Mouse (Mus musculus) kidney, embryonic 14.5 days (tissue): ENCODE data around the gene Sag. TPM values are rescaled to one million over a fixed set of nuclear protein-coding genes. Genes with fewer than 3 reads are reported as not detected.

Experiments used
- ATAC-seq: fragments of 200-750 bp; cut with Nextera tagmentation; 2 replicates; pipeline ENCODE4 v1.8.0; 2017; ENCODE audit warnings: moderate number of reproducible peaks, mild to moderate bottlenecking, moderate TSS enrichment, moderate library complexity; ENCODE audit not compliant: low FRiP score, low TSS enrichment
- H3K27ac ChIP-seq: fragments of 300-500 bp; sonication (generic); 2 replicates; pipeline ENCODE4 v1.5.1; 2014; ENCODE audit warnings: low read depth, mild to moderate bottlenecking, low read length, moderate library complexity, mixed read lengths
- H3K27me3 ChIP-seq: fragments of 300-500 bp; sonication (generic); 2 replicates; pipeline ENCODE4 v1.6.1; 2014; ENCODE audit warnings: mild to moderate bottlenecking, low read length; ENCODE audit not compliant: control insufficient read depth, insufficient read depth
- H3K36me3 ChIP-seq: fragments of 300-500 bp; sonication (generic); 2 replicates; pipeline ENCODE4 v1.6.1; 2014; ENCODE audit warnings: low read length, mixed read lengths; ENCODE audit not compliant: control insufficient read depth, insufficient read depth
- H3K4me1 ChIP-seq: fragments of 300-500 bp; sonication (generic); 2 replicates; pipeline ENCODE4 v1.6.1; 2014; ENCODE audit warnings: low read length, mixed read lengths; ENCODE audit not compliant: control insufficient read depth, insufficient read depth
- H3K4me2 ChIP-seq: fragments of 300-500 bp; sonication (generic); replicated peaks from 2 replicates; pipeline ENCODE4 v1.6.1; 2014; ENCODE audit warnings: low read depth, mild to moderate bottlenecking, low read length
- H3K4me3 ChIP-seq: fragments of 300-500 bp; sonication (generic); 2 replicates; pipeline ENCODE4 v1.5.1; 2014; ENCODE audit warnings: mild to moderate bottlenecking, low read length
- H3K9ac ChIP-seq: fragments of 300-500 bp; sonication (generic); 2 replicates; pipeline ENCODE4 v1.6.1; 2014; ENCODE audit warnings: low read depth, mild to moderate bottlenecking, low read length, moderate library complexity
- H3K9me3 ChIP-seq: fragments of 300-500 bp; sonication (generic); 2 replicates; pipeline ENCODE4 v1.6.1; 2016; ENCODE audit warnings: low read length; ENCODE audit not compliant: control insufficient read depth
- WGBS: fragments of 180-500 bp; shearing (Covaris S2); extraction: QIAGEN DNeasy Blood & Tissue Kit; methylation state at CpG from one replicate; pipeline ENCODE4 v1.1.7; 2014; 5-methylcytosine and 5-hydroxymethylcytosine counted together
- polyA plus RNA-seq: library from polyadenylated mRNA; unstranded; fragments of >200 nt; fragmentation: Nextera tagmentation; extraction: Ambion mirVana; gene quantifications from 2 replicates; pipeline ENCODE4 v1.2.1, GENCODE M21; 2014

Sag gene
- polyA plus RNA-seq, 1 experiment from 2014 or later: 3.7 TPM

- Histone ChIP-seq H3K27ac (no peak overlapping the region), H3K9ac (no peak overlapping the region), H3K9me3 (no peaks in the 10 kb centered on the region), H3K4me1 (peaks cover 13% of the 10 kb centered on the region; the same call in 1 of the 2 replicates), H3K4me2 (no peak overlapping the region), H3K36me3 (no peaks in the 10 kb centered on the region), H3K27me3 (no peaks in the 10 kb centered on the region), H3K4me3 (no peak overlapping the region)
- 36% methylated on average over 4 of the region's 4 CpGs for WGBS
- ATAC-seq: no peak
Observed at GRCm38 (mm10) chr1:87847475-87848168, 44.1 kb downstream of the Sag start.

GRCm38 (mm10) chr1:87848237-87848996, 44.9 kb downstream of the Sag start:
- H3K27ac ChIP-seq: no peak overlapping the region
- peaks cover 13% of the 10 kb centered on the region; the same call in 1 of the 2 replicates for H3K4me1 ChIP-seq
- no peak overlapping the region for H3K9ac ChIP-seq
- no peaks in the 10 kb centered on the region for H3K36me3 ChIP-seq
- 21% methylated on average over 11 of the region's 11 CpGs for WGBS
- H3K4me3 ChIP-seq: no peak overlapping the region
- H3K27me3 ChIP-seq: no peaks in the 10 kb centered on the region
- H3K4me2 ChIP-seq: no peak overlapping the region
- ATAC-seq: no peak
- no peaks in the 10 kb centered on the region for H3K9me3 ChIP-seq

- no peak overlapping the region for H3K4me3 ChIP-seq
- H3K27ac ChIP-seq: no peak overlapping the region
- H3K36me3 ChIP-seq: no peaks in the 10 kb centered on the region
- no peak overlapping the region for H3K4me2 ChIP-seq
- H3K27me3 ChIP-seq: no peaks in the 10 kb centered on the region
- no peak overlapping the region for H3K9ac ChIP-seq
- H3K4me1 ChIP-seq: peaks cover 16% of the 10 kb centered on the region
- 71% methylated on average over 5 of the region's 5 CpGs for WGBS
- ATAC-seq: no peak
- H3K9me3 ChIP-seq: no peaks in the 10 kb centered on the region
Observed at GRCm38 (mm10) chr1:87849278-87849677, 45.8 kb downstream of the Sag start.

- no peak overlapping the region for H3K4me3 ChIP-seq
- no peak overlapping the region for H3K27ac ChIP-seq
- no peak for ATAC-seq
- H3K27me3 ChIP-seq: no peaks in the 10 kb centered on the region
- H3K9ac ChIP-seq: no peak overlapping the region
- WGBS: 76% methylated on average over 3 of the region's 3 CpGs
- H3K4me1 ChIP-seq: peaks cover 27% of the 10 kb centered on the region
- no peak overlapping the region for H3K4me2 ChIP-seq
- no peaks in the 10 kb centered on the region for H3K9me3 ChIP-seq
- H3K36me3 ChIP-seq: no peaks in the 10 kb centered on the region
Observed at GRCm38 (mm10) chr1:87851344-87851743, 47.9 kb downstream of the Sag start.

- H3K36me3 ChIP-seq: no peaks in the 10 kb centered on the region
- 48% methylated on average over 5 of the region's 5 CpGs for WGBS
- no peaks in the 10 kb centered on the region for H3K9me3 ChIP-seq
- no peak for ATAC-seq
- 0 out of 2 replicates have a peak overlapping the region, but pooled peaks have one; percentile 95 for H3K9ac ChIP-seq
- peak overlapping the region; percentile 93; the same call in 1 of the 2 replicates for H3K4me3 ChIP-seq
- no peaks in the 10 kb centered on the region for H3K27me3 ChIP-seq
- peak overlapping the region; percentile 91 for H3K4me2 ChIP-seq
- peaks cover 23% of the 10 kb centered on the region for H3K4me1 ChIP-seq
- H3K27ac ChIP-seq: peak overlapping the region; percentile 38; the same call in 1 of the 2 replicates
Observed at GRCm38 (mm10) chr1:87852081-87852790, 48.8 kb downstream of the Sag start.

- peak within 1 kb of the TSS; percentile 91 for H3K4me2 ChIP-seq
- peak within 1 kb of the TSS; percentile 95 for H3K9ac ChIP-seq
- under 1% methylated on average over 51 of the region's 74 CpGs for WGBS
Observed at GRCm38 (mm10) chr1:87852892-87853600, 49.6 kb downstream of the Sag start, which contains the start of gene Dgkd. TSS of gene Dgkd (plus strand) at chr1:87853287.

GRCm38 (mm10) chr1:87853601-87854361, 50.3 kb downstream of the Sag start:
- Histone ChIP-seq H3K27me3 (no peaks in the 10 kb centered on the region), H3K36me3 (no peaks in the 10 kb centered on the region), H3K27ac (peak overlapping the region; percentile 56; the same call in 1 of the 2 replicates), H3K9me3 (no peaks in the 10 kb centered on the region), H3K4me2 (peak overlapping the region; percentile 91), H3K4me1 (peaks cover 17% of the 10 kb centered on the region), H3K9ac (peak overlapping the region; percentile 95), H3K4me3 (peak overlapping the region; percentile 93)
- under 1% methylated on average over 28 of the region's 48 CpGs for WGBS
- ATAC-seq: peak; percentile 58; the same call in 1 of the 2 replicates

More at GRCm38 (mm10) chr1:87852892-87853600, 49.6 kb downstream of the Sag start, which contains the start of gene Dgkd:
- Histone ChIP-seq H3K36me3 (no peaks in the 10 kb centered on the region), H3K27me3 (no peaks in the 10 kb centered on the region), H3K4me3 (peak within 1 kb of the TSS; percentile 93), H3K4me1 (peaks cover 23% of the 10 kb centered on the region), H3K9me3 (no peaks in the 10 kb centered on the region), H3K27ac (peak within 1 kb of the TSS; percentile 56; the same call in 1 of the 2 replicates)
- peak; percentile 97 for ATAC-seq

- H3K4me2 ChIP-seq: peak overlapping the region; percentile 91
- H3K9me3 ChIP-seq: no peaks in the 10 kb centered on the region
- H3K9ac ChIP-seq: peak overlapping the region; percentile 95
- WGBS: 11% methylated on average over 6 of the region's 6 CpGs
- peak overlapping the region; percentile 93 for H3K4me3 ChIP-seq
- no peaks in the 10 kb centered on the region for H3K27me3 ChIP-seq
- no peak overlapping the region for H3K27ac ChIP-seq
- H3K4me1 ChIP-seq: peaks cover 14% of the 10 kb centered on the region
- ATAC-seq: no peak
- no peaks in the 10 kb centered on the region for H3K36me3 ChIP-seq
Observed at GRCm38 (mm10) chr1:87854411-87854810, 50.9 kb downstream of the Sag start.
